Mouse (Mus musculus) hindbrain, embryonic 16.5 days (tissue): ENCODE results near the gene Abca17. TPM values are rescaled to one million over a fixed set of nuclear protein-coding genes. Genes with fewer than 3 reads are reported as not detected.

Experiments
- ATAC-seq: fragments of 200-750 bp; cut with Nextera tagmentation; 2 replicates; pipeline ENCODE4 v1.8.0; 2017; ENCODE audit warnings: moderate TSS enrichment, moderate library complexity
- H3K27ac ChIP-seq: fragments of 300-500 bp; sonication (generic); 2 replicates; pipeline ENCODE4 v1.5.1; 2014; ENCODE audit warnings: low read depth, mild to moderate bottlenecking, control low read depth, low read length, moderate library complexity
- H3K27me3 ChIP-seq: fragments of 300-500 bp; sonication (generic); replicated peaks from 2 replicates; pipeline ENCODE4 v1.6.1; 2014; ENCODE audit warnings: low read length; ENCODE audit not compliant: control insufficient read depth, insufficient read depth
- H3K36me3 ChIP-seq: fragments of 300-500 bp; sonication (generic); 2 replicates; pipeline ENCODE4 v1.6.1; 2014; ENCODE audit warnings: mild to moderate bottlenecking, low read length, moderate library complexity, mixed read lengths; ENCODE audit not compliant: control insufficient read depth, insufficient read depth
- H3K4me1 ChIP-seq: fragments of 300-500 bp; sonication (generic); 2 replicates; pipeline ENCODE4 v1.6.1; 2014; ENCODE audit warnings: low read depth, low read length; ENCODE audit not compliant: control insufficient read depth, insufficient read depth
- H3K4me2 ChIP-seq: fragments of 300-500 bp; sonication (generic); 2 replicates; pipeline ENCODE4 v1.6.1; 2014; ENCODE audit warnings: mild to moderate bottlenecking, low read length, control low read depth, moderate library complexity
- H3K4me3 ChIP-seq: fragments of 300-500 bp; sonication (generic); 2 replicates; pipeline ENCODE4 v1.5.1; 2014; ENCODE audit warnings: mild to moderate bottlenecking, low read length, control low read depth, moderate library complexity
- H3K9ac ChIP-seq: fragments of 300-500 bp; sonication (generic); 2 replicates; pipeline ENCODE4 v1.6.1; 2014; ENCODE audit warnings: low read depth, mild to moderate bottlenecking, control low read depth, low read length, moderate library complexity
- H3K9me3 ChIP-seq: fragments of 300-500 bp; sonication (generic); 2 replicates; pipeline ENCODE4 v1.6.1; 2014; ENCODE audit warnings: mild to moderate bottlenecking, low read length, moderate library complexity; ENCODE audit not compliant: control insufficient read depth
- WGBS: fragments of 180-500 bp; shearing (Covaris S2); extraction: QIAGEN DNeasy Blood & Tissue Kit; methylation state at CpG from one replicate; pipeline ENCODE4 v1.1.7; 2014; 5-methylcytosine and 5-hydroxymethylcytosine counted together
- polyA plus RNA-seq: library from polyadenylated mRNA; unstranded; fragments of >200 nt; fragmentation: Nextera tagmentation; extraction: Ambion mirVana; gene quantifications from 2 replicates; pipeline ENCODE4 v1.2.1, GENCODE M21; 2015

Abca17 gene
- polyA plus RNA-seq, 1 experiment from 2014 or later = 1.2 TPM

GRCm38 (mm10) chr17:24375094-24375712 lies 24.3 kb upstream of the Abca17 start:
- Histone ChIP-seq H3K4me3 (no peak overlapping the region), H3K9me3 (no peaks in the 10 kb centered on the region), H3K27me3 (no peaks in the 10 kb centered on the region), H3K36me3 (peaks cover 40% of the 10 kb centered on the region), H3K9ac (no peak overlapping the region), H3K4me2 (no peak overlapping the region), H3K27ac (no peak overlapping the region), H3K4me1 (no peaks in the 10 kb centered on the region)
- WGBS = 89% methylated on average over 4 of the region's 5 CpGs
- no peak for ATAC-seq

GRCm38 (mm10) chr17:24365863-24366262 lies 15.0 kb upstream of the Abca17 start:
- Histone ChIP-seq H3K4me1 (no peaks in the 10 kb centered on the region), H3K27ac (no peak overlapping the region), H3K4me2 (no peak overlapping the region), H3K9me3 (no peaks in the 10 kb centered on the region), H3K4me3 (no peak overlapping the region), H3K36me3 (peaks cover 15% of the 10 kb centered on the region), H3K27me3 (no peaks in the 10 kb centered on the region), H3K9ac (no peak overlapping the region)
- ATAC-seq = no peak
- 37% methylated on average over 13 of the region's 13 CpGs for WGBS

- no peaks in the 10 kb centered on the region for H3K4me1 ChIP-seq
- 89% methylated on average over 9 of the region's 9 CpGs for WGBS
- no peak overlapping the region for H3K27ac ChIP-seq
- H3K36me3 ChIP-seq = peaks cover 12% of the 10 kb centered on the region
- H3K9ac ChIP-seq = no peak overlapping the region
- no peak overlapping the region for H3K4me3 ChIP-seq
- no peak overlapping the region for H3K4me2 ChIP-seq
- no peaks in the 10 kb centered on the region for H3K9me3 ChIP-seq
- no peaks in the 10 kb centered on the region for H3K27me3 ChIP-seq
- ATAC-seq = no peak
Observed at GRCm38 (mm10) chr17:24364461-24364860, 13.6 kb upstream of the Abca17 start.

- Histone ChIP-seq H3K4me1 (no peaks in the 10 kb centered on the region), H3K4me3 (no peak overlapping the region), H3K9me3 (no peaks in the 10 kb centered on the region), H3K4me2 (no peak overlapping the region), H3K27me3 (no peaks in the 10 kb centered on the region), H3K27ac (no peak overlapping the region), H3K36me3 (peaks cover 9% of the 10 kb centered on the region), H3K9ac (no peak overlapping the region)
- ATAC-seq = no peak
- 76% methylated on average over 9 of the region's 9 CpGs for WGBS
Observed at GRCm38 (mm10) chr17:24362527-24362926, 11.7 kb upstream of the Abca17 start.

- ATAC-seq = no peak
- H3K36me3 ChIP-seq = peaks cover 3% of the 10 kb centered on the region; the same call in 1 of the 2 replicates
- no peaks in the 10 kb centered on the region for H3K4me1 ChIP-seq
- H3K9me3 ChIP-seq = no peaks in the 10 kb centered on the region
- no peak overlapping the region for H3K4me2 ChIP-seq
- 86% methylated on average over 5 of the region's 5 CpGs for WGBS
- H3K9ac ChIP-seq = no peak overlapping the region
- H3K27me3 ChIP-seq = no peaks in the 10 kb centered on the region
- H3K4me3 ChIP-seq = no peak overlapping the region
- no peak overlapping the region for H3K27ac ChIP-seq
Observed at GRCm38 (mm10) chr17:24361291-24361690, 10.4 kb upstream of the Abca17 start.

- Histone ChIP-seq H3K27me3 (no peaks in the 10 kb centered on the region), H3K36me3 (no peaks in the 10 kb centered on the region; the same call in 1 of the 2 replicates), H3K4me3 (no peak overlapping the region), H3K9me3 (no peaks in the 10 kb centered on the region), H3K9ac (no peak overlapping the region), H3K4me1 (no peaks in the 10 kb centered on the region), H3K4me2 (no peak overlapping the region), H3K27ac (no peak overlapping the region)
- 87% methylated on average over 8 of the region's 8 CpGs for WGBS
- ATAC-seq = no peak
Observed at GRCm38 (mm10) chr17:24360841-24361240, 10.0 kb upstream of the Abca17 start.

GRCm38 (mm10) chr17:24359903-24360302 lies 9.0 kb upstream of the Abca17 start:
- Histone ChIP-seq H3K36me3 (no peaks in the 10 kb centered on the region; the same call in 1 of the 2 replicates), H3K4me3 (no peak overlapping the region), H3K4me2 (no peak overlapping the region), H3K4me1 (no peaks in the 10 kb centered on the region), H3K9me3 (no peaks in the 10 kb centered on the region), H3K9ac (no peak overlapping the region), H3K27me3 (no peaks in the 10 kb centered on the region), H3K27ac (no peak overlapping the region)
- WGBS = 83% methylated on average over 2 of the region's 2 CpGs
- ATAC-seq = no peak

GRCm38 (mm10) chr17:24359006-24359405 lies 8.1 kb upstream of the Abca17 start:
- Histone ChIP-seq H3K4me1 (peaks cover 4% of the 10 kb centered on the region), H3K4me3 (no peak overlapping the region), H3K27me3 (no peaks in the 10 kb centered on the region), H3K4me2 (no peak overlapping the region), H3K9me3 (no peaks in the 10 kb centered on the region), H3K9ac (no peak overlapping the region), H3K36me3 (no peaks in the 10 kb centered on the region; the same call in 1 of the 2 replicates), H3K27ac (no peak overlapping the region)
- 84% methylated on average over 8 of the region's 8 CpGs for WGBS
- no peak for ATAC-seq

GRCm38 (mm10) chr17:24355284-24355683 lies 4.4 kb upstream of the Abca17 start:
- Histone ChIP-seq H3K4me3 (no peak overlapping the region), H3K9me3 (no peaks in the 10 kb centered on the region), H3K4me2 (no peak overlapping the region), H3K4me1 (peaks cover 22% of the 10 kb centered on the region), H3K9ac (no peak overlapping the region), H3K36me3 (no peaks in the 10 kb centered on the region; the same call in 1 of the 2 replicates), H3K27ac (no peak overlapping the region), H3K27me3 (no peaks in the 10 kb centered on the region)
- 86% methylated on average over 8 of the region's 8 CpGs for WGBS
- ATAC-seq = no peak
